Mouse (Mus musculus) myocyte (in vitro differentiated cells): Measurements from ENCODE around the gene Uts2r. TPM values are rescaled to one million over a fixed set of nuclear protein-coding genes. Genes with fewer than 3 reads are reported as not detected.
A peak's percentile ranks its signal among the peaks of the same experiment; 100 is the strongest.

ENCODE experiments used
- H3K27me3 ChIP-seq: one replicate; pipeline ENCODE4 v1.6.1; 2011; ENCODE audit not compliant: control insufficient read depth, insufficient read depth, insufficient read length
- H3K36me3 ChIP-seq: one replicate; pipeline ENCODE4 v1.6.1; 2011; ENCODE audit not compliant: control insufficient read depth, insufficient read depth
- H3K4me2 ChIP-seq: one replicate; pipeline ENCODE4 v1.6.1; 2011; ENCODE audit warnings: low read depth, control low read depth
- H3K4me3 ChIP-seq: one replicate; pipeline ENCODE4 v1.5.1; 2011; ENCODE audit warnings: mild to moderate bottlenecking, control low read depth, moderate library complexity
- H3K79me2 ChIP-seq: one replicate; pipeline ENCODE4 v1.6.1; 2011; ENCODE audit not compliant: control insufficient read depth, insufficient read depth
- H3ac ChIP-seq: one replicate; pipeline ENCODE4 v1.6.1; 2011; ENCODE audit not compliant: control insufficient read depth, insufficient read length
- CEBPB ChIP-seq: IDR thresholded peaks from 2 replicates; pipeline ENCODE4 v1.6.1; 2011; ENCODE audit warnings: mild to moderate bottlenecking, moderate library complexity; ENCODE audit not compliant: poor library complexity, insufficient read depth, severe bottlenecking
- E2F4 ChIP-seq: IDR thresholded peaks from one replicate; pipeline ENCODE4 v1.6.1; 2011; ENCODE audit warnings: mild to moderate bottlenecking, control low read depth, moderate library complexity; ENCODE audit not compliant: insufficient read depth
- MAX ChIP-seq: IDR thresholded peaks from one replicate; pipeline ENCODE4 v1.6.1; 2011; ENCODE audit warnings: low read depth, mild to moderate bottlenecking, control low read depth
- MYOD1 ChIP-seq, 3 experiments: IDR thresholded peaks; one replicate each; pipeline ENCODE4 v1.6.1; 2011; ENCODE audit warnings: control low read depth in 2 of 3, low read depth in 2 of 3, mild to moderate bottlenecking in 2 of 3, moderate library complexity in 1 of 3; ENCODE audit not compliant: insufficient read length in 2 of 3, control insufficient read depth in 1 of 3
- MYOG ChIP-seq, 3 experiments: IDR thresholded peaks; one replicate each; pipeline ENCODE4 v1.6.1; 2011; ENCODE audit warnings: control low read depth in 2 of 3, low read depth in 2 of 3, mild to moderate bottlenecking in 2 of 3; ENCODE audit not compliant: insufficient read length in 2 of 3, control insufficient read depth in 1 of 3, insufficient read depth in 1 of 3
- POLR2A ChIP-seq: IDR thresholded peaks from one replicate; pipeline ENCODE4 v1.6.1; 2011; ENCODE audit warnings: low read depth, mild to moderate bottlenecking, control low read depth, moderate library complexity; ENCODE audit not compliant: insufficient read length
- POLR2AphosphoS2 ChIP-seq: IDR thresholded peaks from one replicate; pipeline ENCODE4 v1.6.1; 2011; ENCODE audit warnings: low read depth, control low read depth; ENCODE audit not compliant: insufficient read length
- REST ChIP-seq: IDR thresholded peaks from one replicate; pipeline ENCODE4 v1.6.1; 2011; ENCODE audit warnings: mild to moderate bottlenecking, control low read depth, moderate library complexity; ENCODE audit not compliant: insufficient read depth, insufficient read length
- SRF ChIP-seq: IDR thresholded peaks from one replicate; pipeline ENCODE4 v1.6.1; 2011; ENCODE audit warnings: low read depth; ENCODE audit not compliant: control insufficient read depth, insufficient read length
- TCF12 ChIP-seq: IDR thresholded peaks from one replicate; pipeline ENCODE4 v1.6.1; 2011; ENCODE audit warnings: mild to moderate bottlenecking, control low read depth; ENCODE audit not compliant: poor library complexity, insufficient read depth, severe bottlenecking
- TCF3 ChIP-seq: IDR thresholded peaks from one replicate; pipeline ENCODE4 v1.6.1; 2011; ENCODE audit warnings: low read depth, control low read depth; ENCODE audit not compliant: insufficient read length
- USF1 ChIP-seq: IDR thresholded peaks from one replicate; pipeline ENCODE4 v1.6.1; 2011; ENCODE audit warnings: low read depth, mild to moderate bottlenecking, control low read depth, moderate library complexity
- polyA plus RNA-seq: library from polyadenylated mRNA; unstranded; fragments of >200 nt; fragmentation: generic; extraction: Trizol; gene quantifications from one replicate; pipeline ENCODE4 v1.2.1, GENCODE M21; 2012; ENCODE audit warnings: missing spikeins

Uts2r gene
- polyA plus RNA-seq, 1 experiment: 0.20 TPM

GRCm38 (mm10) chr11:121127441-121127840 lies 32.6 kb upstream of the Uts2r start:
- TF ChIP-seq REST (no peak), MYOG (IDR thresholded peaks at IDR 0.05; ENCODE audit: control insufficient read depth in 1 of 3, insufficient read depth in 1 of 3, insufficient read length in 2 of 3, low read depth in 2 of 3) (no peak), CEBPB (no peak), TCF3 (no peak), MYOD1 (IDR thresholded peaks at IDR 0.05; ENCODE audit: control insufficient read depth in 1 of 3, insufficient read length in 2 of 3, low read depth in 2 of 3) (peak; percentile 63 to 89 (median 82)), TCF12 (no peak), SRF (no peak), USF1 (no peak), MAX (no peak)
- H3K4me3 ChIP-seq: no peak overlapping the region
- no peak overlapping the region for H3K4me2 ChIP-seq
- no peak overlapping the region for H3ac ChIP-seq
- no peaks in the 10 kb centered on the region for H3K36me3 ChIP-seq
- no peaks in the 10 kb centered on the region for H3K79me2 ChIP-seq
- no peaks in the 10 kb centered on the region for H3K27me3 ChIP-seq

GRCm38 (mm10) chr11:121129616-121130015 lies 30.5 kb upstream of the Uts2r start:
- H3K36me3 ChIP-seq: no peaks in the 10 kb centered on the region
- no peak overlapping the region for H3ac ChIP-seq
- no peak overlapping the region for H3K4me3 ChIP-seq
- no peaks in the 10 kb centered on the region for H3K79me2 ChIP-seq
- TF ChIP-seq TCF12 (no peak), USF1 (peak; percentile 42), CEBPB (peak; percentile 88)
- peak overlapping the region; percentile 48 for H3K4me2 ChIP-seq
- no peaks in the 10 kb centered on the region for H3K27me3 ChIP-seq

- Histone ChIP-seq H3K79me2 (no peaks in the 10 kb centered on the region), H3ac (no peak overlapping the region), H3K4me3 (no peak overlapping the region), H3K27me3 (no peaks in the 10 kb centered on the region), H3K4me2 (no peak overlapping the region), H3K36me3 (no peaks in the 10 kb centered on the region)
- TF ChIP-seq CEBPB (no peak), POLR2A (no peak), MAX (no peak), MYOG (IDR thresholded peaks at IDR 0.05; ENCODE audit: control insufficient read depth in 1 of 3, insufficient read depth in 1 of 3, insufficient read length in 2 of 3, low read depth in 2 of 3) (no peak), TCF12 (no peak), POLR2AphosphoS2 (no peak), TCF3 (no peak), E2F4 (no peak), USF1 (no peak), SRF (no peak), MYOD1 (IDR thresholded peaks at IDR 0.05; ENCODE audit: control insufficient read depth in 1 of 3, insufficient read length in 2 of 3, low read depth in 2 of 3) (no peak)
Observed at GRCm38 (mm10) chr11:121134600-121134999, 25.5 kb upstream of the Uts2r start.

- Histone ChIP-seq H3K79me2 (no peaks in the 10 kb centered on the region), H3ac (no peak overlapping the region), H3K36me3 (no peaks in the 10 kb centered on the region), H3K27me3 (no peaks in the 10 kb centered on the region), H3K4me3 (no peak overlapping the region), H3K4me2 (no peak overlapping the region)
- TF ChIP-seq TCF3 (no peak), REST (no peak), MAX (no peak), E2F4 (no peak), MYOD1 (IDR thresholded peaks at IDR 0.05; ENCODE audit: control insufficient read depth in 1 of 3, insufficient read length in 2 of 3, low read depth in 2 of 3) (no peak), SRF (no peak), TCF12 (no peak), MYOG (IDR thresholded peaks at IDR 0.05; ENCODE audit: control insufficient read depth in 1 of 3, insufficient read depth in 1 of 3, insufficient read length in 2 of 3, low read depth in 2 of 3) (no peak), POLR2AphosphoS2 (no peak), USF1 (no peak), CEBPB (no peak), POLR2A (no peak)
Observed at GRCm38 (mm10) chr11:121137682-121138081, 22.4 kb upstream of the Uts2r start.

- H3K4me3 ChIP-seq: no peak overlapping the region
- H3K36me3 ChIP-seq: no peaks in the 10 kb centered on the region
- no peak overlapping the region for H3ac ChIP-seq
- H3K4me2 ChIP-seq: no peak overlapping the region
- TF ChIP-seq TCF12 (no peak), MYOG (IDR thresholded peaks at IDR 0.05; ENCODE audit: control insufficient read depth in 1 of 3, insufficient read depth in 1 of 3, insufficient read length in 2 of 3, low read depth in 2 of 3) (peak in 1 of 3 experiments; percentile 4)
- no peaks in the 10 kb centered on the region for H3K79me2 ChIP-seq
- H3K27me3 ChIP-seq: no peaks in the 10 kb centered on the region
Observed at GRCm38 (mm10) chr11:121138732-121139131, 21.3 kb upstream of the Uts2r start.
